Mouse (Mus musculus) embryonic fibroblast, embryonic 13.5 days (primary cell): Measurements from ENCODE around the gene S100a3. TPM values are rescaled to one million over a fixed set of nuclear protein-coding genes. Genes with fewer than 3 reads are reported as not detected.

ENCODE experiments used
- H3K27ac ChIP-seq: 2 replicates; pipeline ENCODE4 v1.5.1; 2012; ENCODE audit warnings: low read length, control low read depth, inconsistent platforms; ENCODE audit not compliant: insufficient read depth
- H3K4me1 ChIP-seq: 2 replicates; pipeline ENCODE4 v1.6.1; 2011; ENCODE audit warnings: low read length; ENCODE audit not compliant: control insufficient read depth, insufficient read depth
- H3K4me3 ChIP-seq: 2 replicates; pipeline ENCODE4 v1.5.1; 2011; ENCODE audit warnings: mild to moderate bottlenecking, control low read depth, low read length; ENCODE audit not compliant: insufficient read depth
- CTCF ChIP-seq: IDR thresholded peaks from 2 replicates; pipeline ENCODE4 v1.5.1; 2011; ENCODE audit warnings: mild to moderate bottlenecking, control low read depth, low read length, moderate library complexity, borderline replicate concordance; ENCODE audit not compliant: insufficient read depth
- POLR2A ChIP-seq: IDR thresholded peaks from 2 replicates; pipeline ENCODE4 v1.6.1; 2011; ENCODE audit warnings: low read depth, mild to moderate bottlenecking, control low read depth, low read length, moderate library complexity
- polyA plus RNA-seq: library from polyadenylated mRNA; stranded (reverse); fragments of >200 nt; gene quantifications from 2 replicates; pipeline ENCODE4 v1.2.4, GENCODE M21; 2011; ENCODE audit warnings: low read depth; ENCODE audit not compliant: missing spikeins, insufficient read length

S100a3 gene
- polyA plus RNA-seq, 1 experiment = not detected

DNA sequence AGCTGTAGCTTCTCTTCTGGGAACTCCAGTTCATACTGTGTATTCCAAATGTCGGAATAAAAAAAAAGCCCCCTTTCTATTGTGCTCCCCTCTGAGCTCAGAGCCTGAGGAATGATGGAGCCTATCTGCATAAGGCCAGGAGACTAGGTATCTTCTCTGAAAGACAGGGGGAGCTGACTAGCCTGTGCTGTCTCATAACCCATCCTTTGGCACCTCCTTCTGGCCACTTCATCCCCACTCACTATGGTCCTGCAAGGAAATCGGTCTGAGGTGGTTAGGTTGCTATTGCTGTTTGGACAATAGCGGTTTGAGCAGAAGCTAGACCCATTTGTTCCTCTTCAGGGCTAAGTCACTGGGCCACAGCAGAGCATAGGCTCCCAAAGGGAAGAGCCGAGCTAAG is 67.4 kb downstream of the S100a3 start:
- Histone ChIP-seq H3K27ac (no peak overlapping the region), H3K4me3 (no peak overlapping the region), H3K4me1 (0 out of 2 replicates have a peak, but pooled peaks cover 1% of the 10 kb centered on the region)
- peak; percentile 83 for TF ChIP-seq CTCF
- no peak for TF ChIP-seq POLR2A

GRCm38 (mm10) chr3:90629298-90629697 is 68.9 kb downstream of the S100a3 start:
- Histone ChIP-seq H3K27ac (no peak overlapping the region), H3K4me3 (no peak overlapping the region)

GRCm38 (mm10) chr3:90631984-90632383 is 71.6 kb downstream of the S100a3 start:
- TF ChIP-seq CTCF (no peak), POLR2A (no peak)
- Histone ChIP-seq H3K27ac (no peak overlapping the region), H3K4me1 (no peaks in the 10 kb centered on the region), H3K4me3 (no peak overlapping the region)

More at GRCm38 (mm10) chr3:90629298-90629697, 68.9 kb downstream of the S100a3 start:
- no peaks in the 10 kb centered on the region for H3K4me1 ChIP-seq
- TF ChIP-seq POLR2A = no peak
- no peak for TF ChIP-seq CTCF

- TF ChIP-seq CTCF = no peak
- Histone ChIP-seq H3K4me3 (no peak overlapping the region), H3K4me1 (no peaks in the 10 kb centered on the region), H3K27ac (no peak overlapping the region)
Observed at GRCm38 (mm10) chr3:90638511-90639275, 78.3 kb downstream of the S100a3 start.

DNA sequence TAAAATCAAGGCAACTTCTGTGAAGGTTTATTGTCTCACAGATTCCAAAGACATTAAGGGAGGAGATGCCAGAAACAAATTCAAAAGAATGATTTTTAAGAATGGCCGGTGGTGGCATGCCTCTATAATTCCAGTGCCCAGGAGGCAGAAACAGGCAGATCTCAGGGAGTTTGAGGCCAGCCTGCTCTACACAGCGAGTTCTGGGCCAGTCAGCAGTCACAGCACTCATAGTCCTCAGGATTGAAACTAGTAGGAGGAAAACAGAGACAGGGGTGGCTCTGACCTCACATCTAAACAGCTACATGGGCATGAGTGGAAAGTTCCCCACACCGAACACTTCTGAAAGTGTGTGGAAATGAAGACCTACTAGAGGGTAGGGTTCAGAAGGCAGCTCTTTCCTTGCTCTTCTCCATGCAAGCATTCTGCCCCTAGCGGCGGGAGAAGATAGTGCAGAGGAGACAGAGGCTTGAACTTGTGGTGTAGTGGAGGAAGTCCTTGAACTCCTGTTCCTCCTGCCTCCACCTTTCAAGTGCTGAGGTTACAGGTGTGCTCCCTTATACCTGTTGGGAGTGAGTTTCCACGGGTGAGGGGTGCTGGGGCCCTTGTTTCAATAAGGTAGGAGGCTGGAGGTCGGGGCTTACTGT is 79.3 kb downstream of the S100a3 start:
- H3K4me3 ChIP-seq = no peak overlapping the region
- no peak for TF ChIP-seq CTCF
- TF ChIP-seq POLR2A = no peak
- no peak overlapping the region for H3K27ac ChIP-seq
- H3K4me1 ChIP-seq = no peaks in the 10 kb centered on the region

- TF ChIP-seq CTCF (no peak), POLR2A (no peak)
- Histone ChIP-seq H3K4me1 (no peaks in the 10 kb centered on the region; the same call in 1 of the 2 replicates), H3K27ac (no peak overlapping the region), H3K4me3 (no peak overlapping the region)
Observed at GRCm38 (mm10) chr3:90640981-90641380, 80.6 kb downstream of the S100a3 start.

- no peak for TF ChIP-seq POLR2A
- peak; percentile 67; the same call in 1 of the 2 replicates for TF ChIP-seq CTCF
- Histone ChIP-seq H3K4me3 (no peak overlapping the region), H3K27ac (no peak overlapping the region), H3K4me1 (no peaks in the 10 kb centered on the region; the same call in 1 of the 2 replicates)
Observed at GRCm38 (mm10) chr3:90644220-90644619, 83.8 kb downstream of the S100a3 start.

DNA sequence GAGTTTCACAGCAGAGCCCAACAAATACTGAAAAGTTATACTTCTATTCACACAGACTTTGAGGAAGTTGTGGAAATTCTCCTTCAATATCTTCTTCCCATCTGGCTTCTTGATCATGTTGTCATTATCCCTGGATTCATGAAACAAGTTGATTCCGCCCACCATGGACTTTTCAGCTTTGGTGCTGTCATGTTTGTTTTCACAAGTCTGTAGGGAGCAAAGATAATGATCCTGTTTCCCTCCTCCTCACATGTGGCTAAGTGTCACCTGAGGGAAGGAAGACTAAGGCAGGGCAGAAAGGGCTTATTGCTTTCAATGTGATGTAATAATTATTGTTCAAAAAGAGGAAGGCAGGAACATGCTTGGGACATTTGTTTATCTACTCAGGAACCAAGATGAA is 86.9 kb downstream of the S100a3 start:
- no peak overlapping the region for H3K27ac ChIP-seq
- no peak overlapping the region for H3K4me3 ChIP-seq
- H3K4me1 ChIP-seq = no peaks in the 10 kb centered on the region; the same call in 1 of the 2 replicates
- no peak for TF ChIP-seq POLR2A
- TF ChIP-seq CTCF = no peak

DNA sequence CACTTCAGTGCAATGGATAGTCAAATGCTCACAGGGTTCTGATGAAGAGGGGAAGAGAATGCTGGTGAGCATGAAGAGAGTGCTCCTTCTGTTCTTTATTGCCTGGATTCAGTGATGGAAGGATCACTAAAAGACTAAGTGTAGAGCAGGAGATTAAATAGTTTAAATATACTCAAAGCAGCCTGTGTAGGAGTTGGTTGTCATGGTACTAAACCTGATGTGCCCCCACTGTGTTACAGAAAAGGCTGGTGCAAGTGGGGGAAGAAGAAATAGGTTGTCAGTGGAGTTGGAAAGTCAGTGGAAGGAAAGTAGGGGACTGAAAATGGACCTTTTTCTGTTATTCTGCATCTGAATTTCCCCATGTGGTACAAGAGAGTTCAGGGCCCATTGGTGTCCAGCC is 88.6 kb downstream of the S100a3 start:
- Histone ChIP-seq H3K4me1 (peaks cover 3% of the 10 kb centered on the region; the same call in 1 of the 2 replicates), H3K27ac (no peak overlapping the region), H3K4me3 (no peak overlapping the region)
- TF ChIP-seq CTCF (no peak), POLR2A (no peak)

DNA sequence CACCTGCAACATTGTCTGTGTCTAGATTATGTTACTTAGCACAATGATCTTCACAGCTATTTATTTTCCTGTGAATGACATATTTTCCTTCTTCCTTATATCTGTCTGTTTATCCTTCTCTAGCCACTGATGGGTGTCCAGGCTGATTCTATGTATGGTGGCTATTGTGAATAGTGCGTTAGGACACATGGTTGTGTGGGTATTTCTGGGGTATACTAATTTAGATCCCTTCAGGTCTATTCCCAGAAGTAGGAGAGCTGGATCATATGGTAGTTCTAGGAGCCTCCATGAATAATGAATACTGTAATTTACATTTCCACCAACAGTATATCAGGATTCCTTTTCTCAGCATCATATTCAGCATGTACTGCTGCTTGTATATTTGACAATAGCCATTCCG is 89.5 kb downstream of the S100a3 start:
- Histone ChIP-seq H3K4me3 (no peak overlapping the region), H3K4me1 (peaks cover 3% of the 10 kb centered on the region; the same call in 1 of the 2 replicates), H3K27ac (no peak overlapping the region)
- TF ChIP-seq CTCF (no peak), POLR2A (no peak)

Other genes starting within 250 kb of the S100a3 start
- gene Slc27a3, start 170.6 kb upstream of the S100a3 start, polyA plus RNA-seq = 9.0 and 20.0 TPM in 2 replicates
- gene Ints3, start 127.0 kb upstream of the S100a3 start, polyA plus RNA-seq = 39.5 and 40.0 TPM in 2 replicates
- 0.18 TPM in 1 of 2 replicates, not detected in the other for gene Npr1, start 94.7 kb upstream of the S100a3 start, polyA plus RNA-seq
- gene Ilf2, start 84.5 kb upstream of the S100a3 start, polyA plus RNA-seq = 82.1 and 97.0 TPM in 2 replicates
- 87.6 and 102 TPM in 2 replicates for gene Snapin, start 69.5 kb upstream of the S100a3 start, polyA plus RNA-seq
- gene Chtop, start 51.1 kb upstream of the S100a3 start, polyA plus RNA-seq = 92.9 and 111 TPM in 2 replicates
- gene S100a1, start 46.2 kb upstream of the S100a3 start, polyA plus RNA-seq = 27.6 and 37.9 TPM in 2 replicates
- 38.7 and 60.4 TPM in 2 replicates for gene S100a13, start 46.1 kb upstream of the S100a3 start, polyA plus RNA-seq
- gene S100a14, start 33.7 kb upstream of the S100a3 start, polyA plus RNA-seq = not detected in 2 replicates
- gene S100a16, start 23.3 kb upstream of the S100a3 start, polyA plus RNA-seq = 40.2 and 49.1 TPM in 2 replicates
- gene S100a2, start 29.7 kb downstream of the S100a3 start, polyA plus RNA-seq = not detected in 2 replicates
- gene Gm42674, start 41.3 kb downstream of the S100a3 start, polyA plus RNA-seq = 3.5 TPM in 1 of 2 replicates, not detected in the other
- gene S100a4, start 43.2 kb downstream of the S100a3 start, polyA plus RNA-seq = 454 and 1,115 TPM in 2 replicates
- gene S100a5, start 47.9 kb downstream of the S100a3 start, polyA plus RNA-seq = not detected in 2 replicates
- 3,458 and 7,173 TPM in 2 replicates for gene S100a6, start 52.3 kb downstream of the S100a3 start, polyA plus RNA-seq
- 1.9 and 2.2 TPM in 2 replicates for gene S100a7a, start 93.4 kb downstream of the S100a3 start, polyA plus RNA-seq
- not detected in 2 replicates for gene S100a8, start 108.4 kb downstream of the S100a3 start, polyA plus RNA-seq
- not detected in 2 replicates for gene S100a9, start 135.1 kb downstream of the S100a3 start, polyA plus RNA-seq
- gene Pglyrp4, start 166.3 kb downstream of the S100a3 start, polyA plus RNA-seq = not detected in 2 replicates
- not detected in 2 replicates for gene Gm5849, start 217.3 kb downstream of the S100a3 start, polyA plus RNA-seq